ENCODE assay signal across 8 mouse cellular contexts in genomic region chr17:47504228-47504627, GRCm38 (mm10). TPM values are rescaled to one million over a fixed set of nuclear protein-coding genes. Genes with fewer than 3 reads are reported as not detected.
A peak's percentile ranks its signal among the peaks of the same experiment; 100 is the strongest.
DNase-seq lines count a peak whose midpoint lies in the region; ATAC-seq and TF ChIP-seq lines count a peak whose summit lies in the region.

No protein-coding gene starts in this region.

- peak overlapping the region; percentile 56 for H3K9ac ChIP-seq in heart, adult 2 months (ENCODE audit: low read depth, low read length)
- H3K9ac ChIP-seq in limb, embryonic 14.5 days (ENCODE audit: low read depth, low read length, severe bottlenecking): no peak overlapping the region
- H3K9ac ChIP-seq in stomach, postnatal 0 days (ENCODE audit: low read length): peak overlapping the region; percentile 68

- TF ChIP-seq POLR2A in heart, adult 2 months (IDR thresholded peaks at IDR 0.05; ENCODE audit: insufficient read depth, low read depth, low read length): no peak
- TF ChIP-seq POLR2A in thymus, adult 2 months (IDR thresholded peaks at IDR 0.05; ENCODE audit: control insufficient read depth, extremely low read depth, insufficient read depth, low read length, poor library complexity): no peak
- TF ChIP-seq POLR2A in limb, embryonic 14.5 days (IDR thresholded peaks at IDR 0.05; ENCODE audit: borderline replicate concordance, extremely low read depth, insufficient read depth, insufficient read length): no peak

- no peaks in the 10 kb centered on the region for H3K9me3 ChIP-seq in limb, embryonic 14.5 days (ENCODE audit: control insufficient read depth, low read length)
- no peaks in the 10 kb centered on the region for H3K9me3 ChIP-seq in stomach, postnatal 0 days (ENCODE audit: control insufficient read depth, low read length)

- TF ChIP-seq CTCF in heart, adult 2 months (IDR thresholded peaks at IDR 0.05): no peak
- TF ChIP-seq CTCF in thymus, adult 2 months (IDR thresholded peaks at IDR 0.05; ENCODE audit: borderline replicate concordance, control insufficient read depth, extremely low read depth, insufficient read depth, low read length, poor library complexity): no peak
- no peak for TF ChIP-seq CTCF in stomach, postnatal 0 days (IDR thresholded peaks at IDR 0.05; ENCODE audit: low read depth)

- H3K36me3 ChIP-seq in heart, adult 2 months (ENCODE audit: control insufficient read depth, insufficient read depth, low read length): peaks cover 2% of the 10 kb centered on the region; the same call in 1 of the 2 replicates
- H3K36me3 ChIP-seq in thymus, adult 2 months (ENCODE audit: control insufficient read depth, insufficient read depth, low read length): peaks cover 3% of the 10 kb centered on the region; the same call in 1 of the 2 replicates
- peaks cover 14% of the 10 kb centered on the region for H3K36me3 ChIP-seq in limb, embryonic 14.5 days (ENCODE audit: control insufficient read depth, insufficient read depth, low read length)
- no peaks in the 10 kb centered on the region for H3K36me3 ChIP-seq in stomach, postnatal 0 days (ENCODE audit: control insufficient read depth, insufficient read depth, low read length)

- TF ChIP-seq EP300 in heart, adult 2 months (IDR thresholded peaks at IDR 0.05; ENCODE audit: insufficient read depth, low read depth, low read length): no peak
- no peak for TF ChIP-seq EP300 in stomach, postnatal 0 days (optimal IDR thresholded peaks at IDR 0.05)

- DNase-seq in heart, adult 2 months: no peak
- DNase-seq in heart, postnatal 36 days: no peak
- DNase-seq in thymus, adult 2 months: no peak
- DNase-seq in thymus, postnatal 36 days: no peak
- DNase-seq in limb, embryonic 14.5 days (ENCODE audit: low spot score): no peak
- DNase-seq in stomach, postnatal 0 days (ENCODE audit: low spot score): no peak
- DNase-seq in cerebellum, adult 8-10 months: no peak
- DNase-seq in yolk sac, embryonic 10.5 days (ENCODE audit: low spot score): no peak

- peak overlapping the region; percentile 52; the same call in 1 of the 2 replicates for H3K4me3 ChIP-seq in heart, adult 2 months
- H3K4me3 ChIP-seq in thymus, adult 2 months (ENCODE audit: control insufficient read depth, insufficient read depth, low read length): peak overlapping the region; percentile 92
- H3K4me3 ChIP-seq in limb, embryonic 14.5 days (replicated peaks; ENCODE audit: low read length): peak overlapping the region; percentile 35; the same call in 1 of the 2 replicates
- peak overlapping the region; percentile 39; the same call in 1 of the 2 replicates for H3K4me3 ChIP-seq in stomach, postnatal 0 days (ENCODE audit: low read depth, low read length)

- peak overlapping the region; percentile 58 for H3K4me2 ChIP-seq in limb, embryonic 14.5 days (replicated peaks; ENCODE audit: low read depth, low read length, severe bottlenecking)
- peak overlapping the region; percentile 71 for H3K4me2 ChIP-seq in stomach, postnatal 0 days (replicated peaks; ENCODE audit: low read depth)

- no peak for ATAC-seq in limb, embryonic 14.5 days (ENCODE audit: low FRiP score, low read depth)
- ATAC-seq in stomach, postnatal 0 days (ENCODE audit: low FRiP score, low TSS enrichment): no peak

- no peaks in the 10 kb centered on the region for H3K79me2 ChIP-seq in heart, adult 2 months (replicated peaks; ENCODE audit: control insufficient read depth, insufficient read depth, low read length)

- intact Hi-C loops in heart, adult 2 months (cut with DNase I): no loop called here
- intact Hi-C loops in heart, postnatal 36 days (cut with DNase I): no loop called here

- no peaks in the 10 kb centered on the region for H3K27me3 ChIP-seq in heart, adult 2 months (ENCODE audit: control insufficient read depth, insufficient read depth, low read length)
- no peaks in the 10 kb centered on the region for H3K27me3 ChIP-seq in thymus, adult 2 months (ENCODE audit: control insufficient read depth, insufficient read depth, low read length)
- no peaks in the 10 kb centered on the region for H3K27me3 ChIP-seq in limb, embryonic 14.5 days (ENCODE audit: control insufficient read depth, insufficient read depth, low read length)
- no peaks in the 10 kb centered on the region for H3K27me3 ChIP-seq in stomach, postnatal 0 days (ENCODE audit: control insufficient read depth, insufficient read depth, low read length)

- WGBS in heart, adult 2 months: 71% methylated on average over 5 of the region's 5 CpGs
- 42% methylated on average over 5 of the region's 5 CpGs for WGBS in thymus, adult 2 months
- 75% methylated on average over 5 of the region's 5 CpGs for WGBS in limb, embryonic 14.5 days
- WGBS in stomach, postnatal 0 days: 47% methylated on average over 5 of the region's 5 CpGs

- H3K4me1 ChIP-seq in heart, adult 2 months (ENCODE audit: control insufficient read depth, insufficient read depth, low read length): peaks cover 21% of the 10 kb centered on the region
- H3K4me1 ChIP-seq in thymus, adult 2 months (replicated peaks; ENCODE audit: control insufficient read depth, insufficient read depth, low read length): peaks cover 25% of the 10 kb centered on the region
- H3K4me1 ChIP-seq in limb, embryonic 14.5 days (ENCODE audit: control insufficient read depth, insufficient read depth, low read length): peaks cover 24% of the 10 kb centered on the region
- H3K4me1 ChIP-seq in stomach, postnatal 0 days (replicated peaks; ENCODE audit: control insufficient read depth, insufficient read depth): peaks cover 12% of the 10 kb centered on the region

- H3K27ac ChIP-seq in heart, adult 2 months: peak overlapping the region; percentile 91
- peak overlapping the region; percentile 99 for H3K27ac ChIP-seq in thymus, adult 2 months (ENCODE audit: control insufficient read depth, insufficient read depth, low read length)
- H3K27ac ChIP-seq in limb, embryonic 14.5 days (replicated peaks; ENCODE audit: low read depth, low read length): no peak overlapping the region
- H3K27ac ChIP-seq in stomach, postnatal 0 days (replicated peaks): peak overlapping the region; percentile 84

RNA-seq across cellular contexts. Expression of gene Ccnd3, which starts 0.6 kb away (rescaled TPM):
- total RNA-seq in heart, adult 2 months (2021): 10 to 100 TPM; 75.9 to 83.7 TPM
- 75.1 and 77.5 TPM in 2 replicates for polyA plus RNA-seq in heart, adult 2 months (2012; rRNA removed)
- 10 to 100 TPM; 79.8 to 88.7 TPM for total RNA-seq in heart, postnatal 36 days (2021)
- 1,622 and 2,069 TPM in 2 replicates for polyA plus RNA-seq in thymus, adult 2 months (2012; rRNA removed)
- 349 and 415 TPM in 2 replicates for polyA plus RNA-seq in limb, embryonic 14.5 days (2012; rRNA removed)
- 513 and 520 TPM in 2 replicates for polyA plus RNA-seq in limb, embryonic 14.5 days (2014; fragmentation: Nextera tagmentation; extraction: Ambion mirVana)
- 219 and 242 TPM in 2 replicates for polyA plus RNA-seq in stomach, postnatal 0 days (2015; fragmentation: Nextera tagmentation; extraction: Ambion mirVana)

RNA-seq across cellular contexts. Expression of gene Taf8, which starts 2.1 kb away (rescaled TPM):
- total RNA-seq in heart, adult 2 months (2021): 10 to 100 TPM; 10.8 to 12.5 TPM
- 14.2 and 21.0 TPM in 2 replicates for polyA plus RNA-seq in heart, adult 2 months (2012; rRNA removed)
- total RNA-seq in heart, postnatal 36 days (2021): 10 to 100 TPM; 12.0 to 13.6 TPM
- 68.2 and 74.3 TPM in 2 replicates for polyA plus RNA-seq in thymus, adult 2 months (2012; rRNA removed)
- 46.4 and 52.2 TPM in 2 replicates for polyA plus RNA-seq in limb, embryonic 14.5 days (2012; rRNA removed)
- polyA plus RNA-seq in limb, embryonic 14.5 days (2014; fragmentation: Nextera tagmentation; extraction: Ambion mirVana): 26.3 and 29.2 TPM in 2 replicates
- 11.0 and 11.1 TPM in 2 replicates for polyA plus RNA-seq in stomach, postnatal 0 days (2015; fragmentation: Nextera tagmentation; extraction: Ambion mirVana)

Comparison
In these comparisons a context has a peak if more than half of its experiments do, and no peak if none do; other contexts are left out.
1. H3K4me3 ChIP-seq: peak in every context shown above with its lines; median percentile 92 in thymus, adult 2 months; 52 in heart, adult 2 months; 39 in stomach, postnatal 0 days; 35 in limb, embryonic 14.5 days.